In the genomic region with DNA sequence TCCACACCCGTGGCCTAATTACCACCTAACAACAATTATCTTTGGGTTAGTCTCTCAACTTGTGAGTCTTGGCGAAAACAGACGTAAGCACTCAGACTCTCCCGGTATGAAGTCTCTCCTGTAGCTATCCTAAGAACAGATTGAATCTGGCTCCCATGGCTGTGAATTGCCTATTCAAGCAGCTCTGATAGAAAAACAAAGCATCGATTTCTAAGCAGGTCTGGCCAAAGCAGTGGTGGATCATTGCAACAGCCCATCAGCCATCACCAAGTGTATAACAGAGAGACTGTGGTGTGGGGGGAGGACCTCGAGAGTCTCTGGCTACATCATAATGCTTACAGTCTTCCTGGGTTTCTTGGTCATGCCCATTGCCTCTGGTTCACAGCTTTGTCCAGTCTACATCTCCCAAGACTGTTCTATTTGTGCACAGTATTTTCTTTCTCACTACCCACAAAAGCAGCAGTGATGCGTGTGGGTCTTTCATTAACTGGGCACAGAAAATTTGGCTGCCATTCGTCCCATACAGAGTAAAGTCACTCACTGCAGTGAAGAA, we compare ENCODE assay signal across 20 mouse cellular contexts. TPM values are rescaled to one million over a fixed set of nuclear protein-coding genes. Genes with fewer than 3 reads are reported as not detected.
DNase-seq lines count a peak whose midpoint lies in the region; ATAC-seq and TF ChIP-seq lines count a peak whose summit lies in the region.
"Had no signal": no experiment of that assay in that cellular context is flagged by ENCODE, and none has a peak within 500 bp of the region (broad histone marks: within the 10 kb centered on the region; RNA-seq: fewer than 3 reads in every experiment).

No protein-coding gene starts in this region.

- H3K4me2 ChIP-seq in forebrain, embryonic 14.5 days (ENCODE audit: low read length): no peak overlapping the region
- no peak overlapping the region for H3K4me2 ChIP-seq in hindbrain, embryonic 15.5 days
- no peak overlapping the region for H3K4me2 ChIP-seq in neural tube, embryonic 12.5 days (replicated peaks)
- H3K4me2 ChIP-seq: embryonic facial prominence, embryonic 13.5 days; liver, embryonic 12.5 days; stomach, embryonic 15.5 days had no signal

- no peak overlapping the region for H3K9ac ChIP-seq in forebrain, embryonic 14.5 days (ENCODE audit: low read length)
- no peak overlapping the region for H3K9ac ChIP-seq in hindbrain, embryonic 15.5 days
- no peak overlapping the region for H3K9ac ChIP-seq in neural tube, embryonic 12.5 days
- H3K9ac ChIP-seq: embryonic facial prominence, embryonic 13.5 days; liver, embryonic 12.5 days; stomach, embryonic 15.5 days had no signal

- H3K36me3 ChIP-seq in forebrain, embryonic 14.5 days (ENCODE audit: control insufficient read depth, insufficient read depth, low read length): no peaks in the 10 kb centered on the region
- no peaks in the 10 kb centered on the region for H3K36me3 ChIP-seq in hindbrain, embryonic 15.5 days
- H3K36me3 ChIP-seq in neural tube, embryonic 12.5 days: no peaks in the 10 kb centered on the region
- H3K36me3 ChIP-seq: embryonic facial prominence, embryonic 13.5 days; heart, embryonic 10.5 days; liver, embryonic 12.5 days; stomach, embryonic 15.5 days had no signal

- DNase-seq in cerebellum, adult 2 months: no peak
- DNase-seq in cerebellum, postnatal 14 days: no peak
- peak; percentile 64 for DNase-seq in forebrain, embryonic 14.5 days (ENCODE audit: low spot score)
- no peak for DNase-seq in urinary bladder, postnatal 25 days (ENCODE audit: low spot score)
- no peak for DNase-seq in lung, postnatal 14 days
- no peak for DNase-seq in left cerebral cortex, adult 11 months (ENCODE audit: low spot score)
- DNase-seq: adrenal gland, postnatal 25 days; gastrocnemius, postnatal 10 days; heart, postnatal 36 days; kidney, postnatal 36 days; retina, postnatal 1 day; spleen, adult 18-20 months had no signal

- 60% methylated on average over 8 of the region's 8 CpGs for WGBS in cerebellum, adult 2 months
- 14% methylated on average over 8 of the region's 8 CpGs for WGBS in forebrain, embryonic 14.5 days
- WGBS in hindbrain, embryonic 15.5 days: 44% methylated on average over 8 of the region's 8 CpGs
- 55% methylated on average over 8 of the region's 8 CpGs for WGBS in neural tube, embryonic 12.5 days

- no peak for TF ChIP-seq CTCF in cerebellum, adult 2 months (IDR thresholded peaks at IDR 0.05; ENCODE audit: borderline replicate concordance, insufficient read depth, low read depth, low read length)

- H3K27me3 ChIP-seq in cerebellum, adult 2 months (ENCODE audit: control insufficient read depth, insufficient read depth, low read length): no peaks in the 10 kb centered on the region
- no peaks in the 10 kb centered on the region for H3K27me3 ChIP-seq in forebrain, embryonic 14.5 days (replicated peaks; ENCODE audit: control insufficient read depth, insufficient read depth, low read length)
- H3K27me3 ChIP-seq in hindbrain, embryonic 15.5 days: no peaks in the 10 kb centered on the region
- no peaks in the 10 kb centered on the region for H3K27me3 ChIP-seq in neural tube, embryonic 12.5 days (replicated peaks)
- H3K27me3 ChIP-seq: embryonic facial prominence, embryonic 13.5 days; liver, embryonic 12.5 days; stomach, embryonic 15.5 days had no signal

- peak; percentile 74 for ATAC-seq in forebrain, embryonic 14.5 days
- ATAC-seq in hindbrain, embryonic 15.5 days (ENCODE audit: low FRiP score, low read depth): peak; percentile 73
- peak; percentile 55 for ATAC-seq in neural tube, embryonic 12.5 days (ENCODE audit: low FRiP score, low read depth)
- ATAC-seq: intestine, postnatal 0 days; liver, embryonic 12.5 days had no signal

- peak overlapping the region; percentile 34 for H3K27ac ChIP-seq in cerebellum, adult 2 months (ENCODE audit: insufficient read depth, low read length)
- peak overlapping the region; percentile 61 for H3K27ac ChIP-seq in forebrain, embryonic 14.5 days (ENCODE audit: low read depth, low read length)
- H3K27ac ChIP-seq in hindbrain, embryonic 15.5 days (replicated peaks): peak overlapping the region; percentile 38; the same call in 1 of the 2 replicates
- H3K27ac ChIP-seq in neural tube, embryonic 12.5 days: no peak overlapping the region
- H3K27ac ChIP-seq: embryonic facial prominence, embryonic 13.5 days; heart, embryonic 10.5 days; liver, embryonic 12.5 days; stomach, embryonic 15.5 days had no signal

- H3K4me1 ChIP-seq in cerebellum, adult 2 months (ENCODE audit: control insufficient read depth, insufficient read depth, low read length): peaks cover 20% of the 10 kb centered on the region
- peaks cover 32% of the 10 kb centered on the region for H3K4me1 ChIP-seq in forebrain, embryonic 14.5 days (ENCODE audit: control insufficient read depth, insufficient read depth, low read length)
- H3K4me1 ChIP-seq in hindbrain, embryonic 15.5 days (replicated peaks): peaks cover 21% of the 10 kb centered on the region
- peaks cover 19% of the 10 kb centered on the region for H3K4me1 ChIP-seq in neural tube, embryonic 12.5 days
- H3K4me1 ChIP-seq: embryonic facial prominence, embryonic 13.5 days; liver, embryonic 12.5 days; stomach, embryonic 15.5 days had no signal

- no peak for TF ChIP-seq POLR2A in cerebellum, adult 2 months (IDR thresholded peaks at IDR 0.05; ENCODE audit: borderline replicate concordance, insufficient read depth, low read length)

- H3K4me3 ChIP-seq in cerebellum, adult 2 months (replicated peaks; ENCODE audit: insufficient read depth, low read depth, low read length): no peak overlapping the region
- no peak overlapping the region for H3K4me3 ChIP-seq in forebrain, embryonic 14.5 days (ENCODE audit: low read depth, low read length)
- no peak overlapping the region for H3K4me3 ChIP-seq in hindbrain, embryonic 15.5 days
- H3K4me3 ChIP-seq in neural tube, embryonic 12.5 days: no peak overlapping the region
- H3K4me3 ChIP-seq: embryonic facial prominence, embryonic 13.5 days; heart, embryonic 10.5 days; liver, embryonic 12.5 days; megakaryocyte, embryonic 14.5 days; stomach, embryonic 15.5 days had no signal

- no peaks in the 10 kb centered on the region for H3K9me3 ChIP-seq in forebrain, embryonic 14.5 days (replicated peaks; ENCODE audit: control insufficient read depth, low read length)
- no peaks in the 10 kb centered on the region for H3K9me3 ChIP-seq in hindbrain, embryonic 15.5 days
- no peaks in the 10 kb centered on the region for H3K9me3 ChIP-seq in neural tube, embryonic 12.5 days
- H3K9me3 ChIP-seq: embryonic facial prominence, embryonic 13.5 days; heart, embryonic 10.5 days; liver, embryonic 12.5 days; megakaryocyte, embryonic 14.5 days; stomach, embryonic 15.5 days had no signal

RNA-seq across cellular contexts. Expression of a gene that starts 8.5 kb away (rescaled TPM):
- polyA plus RNA-seq in cerebellum, adult 2 months (2012; rRNA removed): 188 and 204 TPM in 2 replicates
- 8.6 and 12.2 TPM in 2 replicates for polyA plus RNA-seq in forebrain, embryonic 14.5 days (2014; fragmentation: Nextera tagmentation; extraction: Ambion mirVana)
- polyA plus RNA-seq in hindbrain, embryonic 15.5 days (2015; fragmentation: Nextera tagmentation; extraction: Ambion mirVana): 12.6 and 14.1 TPM in 2 replicates
- 6.1 and 6.3 TPM in 2 replicates for polyA plus RNA-seq in neural tube, embryonic 12.5 days (2016; fragmentation: Nextera tagmentation; extraction: Ambion mirVana)

Comparison
In these comparisons a context has a peak if more than half of its experiments do, and no peak if none do; other contexts are left out.
1. RNA of a gene that starts 8.5 kb away (polyA plus RNA-seq): 188 to 204 TPM in cerebellum, adult 2 months; 12.6 to 14.1 TPM in hindbrain, embryonic 15.5 days, 8.6 to 12.2 TPM in forebrain, embryonic 14.5 days and 6.1 to 6.3 TPM in neural tube, embryonic 12.5 days; every median in the first group is over 10 times any median in the second.
2. Peak in every context shown above with its lines, with median percentiles within 50 percentile points of each other: ATAC-seq.